Mouse (Mus musculus) megakaryocyte, embryonic 14.5 days (primary cell): Measurements from ENCODE around the gene Mlxip. TPM values are rescaled to one million over a fixed set of nuclear protein-coding genes. Genes with fewer than 3 reads are reported as not detected.

ENCODE experiments used
- H3K27me3 ChIP-seq: replicated peaks from 2 replicates; pipeline ENCODE3; 2012; ENCODE audit warnings: inconsistent platforms
- H3K36me3 ChIP-seq: replicated peaks from 2 replicates; pipeline ENCODE3; 2012; ENCODE audit warnings: low read length, inconsistent platforms, mixed read lengths
- H3K4me1 ChIP-seq: 2 replicates; pipeline ENCODE4 v1.6.1; 2012; ENCODE audit warnings: inconsistent platforms
- H3K4me3 ChIP-seq: replicated peaks from 2 replicates; pipeline ENCODE3; 2012; ENCODE audit warnings: moderate library complexity, mild to moderate bottlenecking, inconsistent platforms
- H3K9me3 ChIP-seq: 2 replicates; pipeline ENCODE4 v1.6.1; 2012; ENCODE audit warnings: inconsistent platforms
- FLI1 ChIP-seq: IDR thresholded peaks from 2 replicates; pipeline ENCODE4 v1.6.1; 2012; ENCODE audit warnings: low read length, inconsistent platforms, mixed read lengths
- GATA1 ChIP-seq: IDR thresholded peaks from 3 replicates; pipeline ENCODE4 v1.6.1; 2012; ENCODE audit warnings: mixed read lengths, low read length, inconsistent platforms, borderline replicate concordance
- polyA plus RNA-seq: library from polyadenylated mRNA; stranded (reverse); fragments of >175 nt; gene quantifications from 2 replicates; pipeline ENCODE4 v1.2.3, GENCODE M21; 2012; ENCODE audit warnings: low replicate concordance; ENCODE audit not compliant: insufficient read depth

Mlxip gene
- polyA plus RNA-seq, 1 experiment: 3.1 TPM

DNA sequence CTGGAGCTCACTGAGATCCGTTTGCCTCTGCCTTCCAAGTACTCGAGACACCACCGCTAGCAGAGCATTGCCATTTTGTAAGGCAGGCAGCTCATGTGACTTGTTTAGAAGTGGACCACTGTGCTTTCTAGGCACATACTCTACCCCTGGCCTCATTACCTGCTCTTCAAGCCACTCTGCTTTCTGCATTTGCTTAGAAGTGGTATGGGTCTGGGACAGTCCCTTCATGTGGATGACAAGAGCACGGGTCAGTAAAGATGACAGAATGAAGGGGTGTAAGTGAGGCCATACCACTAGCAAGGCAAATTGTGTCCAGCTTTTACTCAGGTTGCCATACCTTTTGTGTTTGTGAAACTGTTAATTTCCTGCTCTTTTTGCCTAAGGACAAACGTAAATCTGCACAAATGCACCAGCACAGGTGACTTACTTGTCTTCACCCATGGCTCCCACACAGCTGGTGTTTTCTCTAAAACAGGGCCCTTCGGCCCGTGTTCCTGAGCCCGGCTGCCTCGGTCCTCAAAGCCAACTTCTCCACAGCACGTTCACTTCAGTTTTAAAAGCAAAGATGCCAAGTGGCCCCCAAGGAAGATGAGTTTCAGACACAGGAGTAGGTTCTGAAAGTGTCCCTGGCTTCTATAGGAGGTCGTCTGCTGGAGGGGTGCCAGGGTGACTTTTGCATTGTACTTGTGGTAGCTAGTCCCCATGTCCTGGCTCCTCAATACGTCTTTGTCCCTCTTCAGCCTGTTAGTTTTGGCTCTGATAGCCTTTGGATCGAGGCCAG, 37.1 kb downstream of the Mlxip start:
- Histone ChIP-seq H3K36me3 (peaks cover 15% of the 10 kb centered on the region), H3K4me3 (no peak overlapping the region), H3K27me3 (no peaks in the 10 kb centered on the region), H3K9me3 (peaks cover 3% of the 10 kb centered on the region), H3K4me1 (peaks cover 48% of the 10 kb centered on the region)
- TF ChIP-seq FLI1: no peak
- TF ChIP-seq GATA1: no peak

- Histone ChIP-seq H3K4me1 (peaks cover 46% of the 10 kb centered on the region), H3K9me3 (no peaks in the 10 kb centered on the region), H3K4me3 (no peak overlapping the region), H3K36me3 (peaks cover 10% of the 10 kb centered on the region), H3K27me3 (no peaks in the 10 kb centered on the region)
- TF ChIP-seq GATA1: no peak
- TF ChIP-seq FLI1: no peak
Observed at GRCm38 (mm10) chr5:123432305-123432874, 37.8 kb downstream of the Mlxip start.

GRCm38 (mm10) chr5:123436071-123436779, 41.6 kb downstream of the Mlxip start:
- Histone ChIP-seq H3K4me1 (peaks cover 34% of the 10 kb centered on the region), H3K4me3 (no peak overlapping the region), H3K27me3 (no peaks in the 10 kb centered on the region), H3K9me3 (no peaks in the 10 kb centered on the region), H3K36me3 (peaks cover 36% of the 10 kb centered on the region)
- TF ChIP-seq GATA1 (no peak), FLI1 (no peak)

- no peaks in the 10 kb centered on the region for H3K9me3 ChIP-seq
- TF ChIP-seq FLI1: no peak
- TF ChIP-seq GATA1: no peak
- no peaks in the 10 kb centered on the region for H3K27me3 ChIP-seq
- H3K4me1 ChIP-seq: peaks cover 30% of the 10 kb centered on the region
- no peak overlapping the region for H3K4me3 ChIP-seq
- peaks cover 35% of the 10 kb centered on the region for H3K36me3 ChIP-seq
Observed at GRCm38 (mm10) chr5:123436780-123437175, 42.2 kb downstream of the Mlxip start.

- H3K36me3 ChIP-seq: peaks cover 47% of the 10 kb centered on the region
- no peaks in the 10 kb centered on the region for H3K9me3 ChIP-seq
- TF ChIP-seq FLI1 (no peak), GATA1 (no peak)
- peaks cover 33% of the 10 kb centered on the region for H3K4me1 ChIP-seq
- no peak overlapping the region for H3K4me3 ChIP-seq
- H3K27me3 ChIP-seq: no peaks in the 10 kb centered on the region
Observed at GRCm38 (mm10) chr5:123438381-123438780, 43.8 kb downstream of the Mlxip start.

- no peaks in the 10 kb centered on the region for H3K9me3 ChIP-seq
- TF ChIP-seq GATA1 (no peak), FLI1 (no peak)
- peaks cover 57% of the 10 kb centered on the region for H3K36me3 ChIP-seq
- H3K27me3 ChIP-seq: no peaks in the 10 kb centered on the region
- H3K4me3 ChIP-seq: no peak overlapping the region
- H3K4me1 ChIP-seq: peaks cover 30% of the 10 kb centered on the region
Observed at GRCm38 (mm10) chr5:123439312-123439711, 44.7 kb downstream of the Mlxip start.

DNA sequence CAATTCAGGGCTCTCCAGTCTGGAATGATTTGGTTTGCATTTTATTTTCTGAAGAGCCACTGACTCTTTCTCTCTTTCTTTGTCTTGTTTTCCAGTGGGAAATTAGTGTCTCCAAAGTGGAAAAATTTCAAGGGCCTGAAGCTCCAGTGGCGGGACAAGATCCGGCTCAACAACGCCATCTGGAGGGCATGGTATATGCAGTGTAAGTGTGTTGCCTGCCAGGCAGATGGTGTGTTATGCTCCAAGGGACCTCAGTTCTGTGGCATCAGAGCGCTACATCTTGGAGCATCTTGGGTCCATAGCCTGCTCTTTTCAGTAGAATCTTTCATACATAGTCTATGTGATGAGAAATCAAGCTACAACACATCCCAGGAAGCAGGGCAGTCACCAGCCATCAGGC, 45.3 kb downstream of the Mlxip start:
- peaks cover 63% of the 10 kb centered on the region for H3K36me3 ChIP-seq
- H3K4me1 ChIP-seq: peaks cover 28% of the 10 kb centered on the region
- H3K27me3 ChIP-seq: no peaks in the 10 kb centered on the region
- no peaks in the 10 kb centered on the region for H3K9me3 ChIP-seq
- H3K4me3 ChIP-seq: no peak overlapping the region
- no peak for TF ChIP-seq FLI1
- no peak for TF ChIP-seq GATA1

DNA sequence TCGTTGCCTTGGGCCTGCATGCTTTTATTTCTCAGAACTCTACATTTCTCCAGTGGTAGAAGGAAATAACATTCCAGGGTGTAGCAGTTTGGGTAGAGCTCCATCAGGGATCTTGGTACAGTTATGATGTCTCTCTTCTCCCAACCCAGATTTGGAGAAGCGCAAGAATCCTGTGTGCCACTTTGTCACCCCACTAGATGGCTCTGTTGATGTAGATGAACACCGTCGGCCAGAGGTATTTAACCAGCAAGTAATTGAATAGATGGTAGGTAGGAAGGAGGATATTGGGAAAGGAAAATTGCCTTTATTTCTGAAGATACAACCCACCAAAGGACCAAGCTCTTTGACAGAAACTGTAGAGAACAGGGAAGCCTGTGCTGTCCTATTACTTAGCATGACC, 46.1 kb downstream of the Mlxip start:
- TF ChIP-seq FLI1 (no peak), GATA1 (no peak)
- H3K27me3 ChIP-seq: no peaks in the 10 kb centered on the region
- peaks cover 70% of the 10 kb centered on the region for H3K36me3 ChIP-seq

GRCm38 (mm10) chr5:123442283-123442682, 47.7 kb downstream of the Mlxip start:
- Histone ChIP-seq H3K27me3 (no peaks in the 10 kb centered on the region), H3K4me1 (peaks cover 11% of the 10 kb centered on the region), H3K9me3 (no peaks in the 10 kb centered on the region), H3K4me3 (no peak overlapping the region), H3K36me3 (peaks cover 85% of the 10 kb centered on the region)
- TF ChIP-seq GATA1: no peak

More for the DNA sequence above, 46.1 kb downstream of the Mlxip start:
- H3K9me3 ChIP-seq: no peaks in the 10 kb centered on the region
- H3K4me1 ChIP-seq: peaks cover 26% of the 10 kb centered on the region
- no peak overlapping the region for H3K4me3 ChIP-seq

DNA sequence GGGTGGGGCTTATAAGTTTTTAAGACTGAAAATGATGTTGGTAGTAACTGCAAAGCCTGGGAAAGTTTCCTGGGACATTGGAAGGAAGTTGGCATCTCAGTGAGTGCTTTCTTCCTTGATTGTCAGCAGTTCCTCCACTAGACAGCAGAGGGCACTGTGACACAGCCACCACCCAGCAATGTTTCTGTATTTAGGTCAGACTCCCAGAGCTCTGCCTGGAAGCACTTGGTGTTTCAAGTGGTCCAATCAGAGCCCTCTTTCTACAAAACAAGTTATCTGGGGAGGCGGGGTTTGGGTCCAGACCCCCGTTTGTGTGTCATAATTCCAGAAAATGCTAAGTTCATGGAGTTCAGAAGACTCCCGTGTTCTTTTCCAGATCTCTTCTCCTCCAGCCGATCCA, 49.5 kb downstream of the Mlxip start:
- Histone ChIP-seq H3K4me3 (no peak overlapping the region), H3K36me3 (peaks cover 93% of the 10 kb centered on the region), H3K27me3 (no peaks in the 10 kb centered on the region), H3K4me1 (peaks cover 11% of the 10 kb centered on the region), H3K9me3 (no peaks in the 10 kb centered on the region)
- no peak for TF ChIP-seq FLI1
- no peak for TF ChIP-seq GATA1
